Mouse (Mus musculus) stomach, postnatal 0 days (tissue): ENCODE data around the gene Tln1.

Source experiments
- CTCF ChIP-seq: IDR thresholded peaks from 2 replicates; pipeline ENCODE4 v1.5.1; 2016; ENCODE audit warnings: antibody characterized with exemption, low read depth, mild to moderate bottlenecking, moderate library complexity
- EP300 ChIP-seq: optimal IDR thresholded peaks from 2 replicates; pipeline ENCODE3; 2016; ENCODE audit warnings: antibody characterized with exemption

DNA sequence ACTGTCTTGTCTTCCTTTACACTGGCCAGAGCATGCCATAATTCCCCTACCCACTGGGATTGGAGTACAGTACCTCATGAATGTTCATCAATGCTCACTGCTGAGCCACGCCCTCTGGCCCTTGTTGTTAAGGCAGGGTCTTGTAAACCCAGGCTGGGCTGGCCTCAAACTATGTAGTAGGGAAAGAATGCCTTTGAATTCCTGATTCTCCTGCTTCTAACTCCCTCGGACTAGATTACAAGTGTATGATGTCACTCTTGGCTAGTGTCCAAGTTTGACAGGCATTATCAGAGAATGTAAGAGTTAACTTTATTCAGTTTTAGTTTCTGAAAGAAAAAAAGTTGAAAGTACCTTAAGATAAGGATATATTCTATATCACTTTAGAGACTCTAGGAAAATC is 1.7 kb upstream of the Tln1 start:
- TF ChIP-seq EP300: no peak
- TF ChIP-seq CTCF: no peak
